Mouse (Mus musculus) macrophage (primary cell): ENCODE results near the gene Slc38a2. TPM values are rescaled to one million over a fixed set of nuclear protein-coding genes. Genes with fewer than 3 reads are reported as not detected.

Experiments used
- H3K27ac ChIP-seq: fragments of 350-480 bp; formaldehyde crosslinking; 2 replicates; pipeline ENCODE4 v1.9.0; 2021
- H3K36me3 ChIP-seq: fragments of 350-480 bp; formaldehyde crosslinking; 2 replicates; pipeline ENCODE4 v1.9.0; 2021; ENCODE audit errors: inconsistent target
- H3K4me3 ChIP-seq: fragments of 350-480 bp; formaldehyde crosslinking; 2 replicates; pipeline ENCODE4 v1.9.0; 2021; ENCODE audit errors: inconsistent target
- H3K79me2 ChIP-seq: fragments of 350-480 bp; formaldehyde crosslinking; 2 replicates; pipeline ENCODE4 v1.9.0; 2021; ENCODE audit errors: inconsistent target
- WGBS: methylation state at CpG from one replicate; pipeline ENCODE4 v1.1.7; 2026; ENCODE audit warnings: inconsistent platforms; ENCODE audit not compliant: missing documents; 5-methylcytosine and 5-hydroxymethylcytosine counted together
- polyA plus RNA-seq: library from polyadenylated mRNA; stranded (reverse); fragments of 250-400 nt; gene quantifications from 3 replicates; pipeline ENCODE4 v1.2.4, GENCODE M21; 2018; ENCODE audit warnings: inconsistent platforms
- total RNA-seq, 78 experiments: library from RNA; depleted of rRNA; stranded (reverse); fragments of 250-400 nt; gene quantifications; 1 replicate in 9 of 78; 2 replicates in 24 of 78; 3 replicates in 43 of 78; 4 replicates in 2 of 78; pipeline ENCODE4 v1.2.4; 2018; ENCODE audit warnings: inconsistent platforms in 56 of 78

Gene Slc38a2
- total RNA-seq (2018; cell fraction: chromatin; rRNA removed), result 100 to 1,000 TPM in 9 of 26 experiments, 10 to 100 TPM in 17; 12.5 to 208 (median 81.7) TPM
- 10 to 100 TPM; 11.6 to 70.8 (median 26.9) TPM for total RNA-seq (2018; cell fraction: cytosol; rRNA removed)
- total RNA-seq (2018; cell fraction: nucleus; rRNA removed), result 100 to 1,000 TPM in 13 of 26 experiments, 10 to 100 TPM in 13; 44.0 to 189 (median 105) TPM
- 7.9 to 34.0 TPM (median 16.4 TPM) in 3 replicates for polyA plus RNA-seq

GRCm38 (mm10) chr15:96699521-96700511 is at the start of gene Slc38a2:
TSS of gene Slc38a2 (minus strand) at chr15:96699730.
- peaks cover 11% of the 10 kb centered on the region for H3K36me3 ChIP-seq
- peaks cover 37% of the 10 kb centered on the region for H3K79me2 ChIP-seq
- WGBS, result 1% methylated on average over 49 of the region's 76 CpGs
- H3K27ac ChIP-seq, result peak within 1 kb of the TSS; percentile 71
- peak within 1 kb of the TSS; percentile 55 for H3K4me3 ChIP-seq

GRCm38 (mm10) chr15:96749101-96749500 is 49.6 kb upstream of the Slc38a2 start:
- 90% methylated on average over 10 of the region's 10 CpGs for WGBS
- Histone ChIP-seq H3K36me3 (no peaks in the 10 kb centered on the region), H3K4me3 (no peak overlapping the region), H3K27ac (no peak overlapping the region), H3K79me2 (no peaks in the 10 kb centered on the region)

- WGBS, result 95% methylated on average over 11 of the region's 11 CpGs
- no peaks in the 10 kb centered on the region for H3K79me2 ChIP-seq
- no peak overlapping the region for H3K4me3 ChIP-seq
- H3K27ac ChIP-seq, result no peak overlapping the region
- no peaks in the 10 kb centered on the region for H3K36me3 ChIP-seq
These were observed 48.0 kb upstream of the Slc38a2 start for GRCm38 (mm10) chr15:96747551-96747950.

- Histone ChIP-seq H3K27ac (no peak overlapping the region), H3K36me3 (no peaks in the 10 kb centered on the region), H3K4me3 (no peak overlapping the region), H3K79me2 (no peaks in the 10 kb centered on the region)
- 93% methylated on average over 6 of the region's 6 CpGs for WGBS
These were observed 47.5 kb upstream of the Slc38a2 start for GRCm38 (mm10) chr15:96746986-96747385.

- WGBS, result 100% methylated on average over 1 of the region's 1 CpGs
- Histone ChIP-seq H3K79me2 (no peaks in the 10 kb centered on the region), H3K4me3 (no peak overlapping the region), H3K36me3 (no peaks in the 10 kb centered on the region), H3K27ac (no peak overlapping the region)
These were observed 45.8 kb upstream of the Slc38a2 start for GRCm38 (mm10) chr15:96745299-96745698.

GRCm38 (mm10) chr15:96744882-96745296 is 45.4 kb upstream of the Slc38a2 start:
- 62% methylated on average over 5 of the region's 5 CpGs for WGBS

GRCm38 (mm10) chr15:96744153-96744881 is 44.8 kb upstream of the Slc38a2 start:
- Histone ChIP-seq H3K27ac (no peak overlapping the region), H3K36me3 (no peaks in the 10 kb centered on the region), H3K79me2 (no peaks in the 10 kb centered on the region), H3K4me3 (no peak overlapping the region)
- WGBS, result 83% methylated on average over 18 of the region's 18 CpGs

More at GRCm38 (mm10) chr15:96744882-96745296, 45.4 kb upstream of the Slc38a2 start:
- Histone ChIP-seq H3K36me3 (no peaks in the 10 kb centered on the region), H3K27ac (no peak overlapping the region), H3K4me3 (no peak overlapping the region), H3K79me2 (no peaks in the 10 kb centered on the region)

GRCm38 (mm10) chr15:96743257-96743656 is 43.7 kb upstream of the Slc38a2 start:
- H3K36me3 ChIP-seq, result no peaks in the 10 kb centered on the region
- H3K79me2 ChIP-seq, result no peaks in the 10 kb centered on the region
- H3K27ac ChIP-seq, result peak overlapping the region; percentile 62
- 9% methylated on average over 6 of the region's 6 CpGs for WGBS
- H3K4me3 ChIP-seq, result no peak overlapping the region

GRCm38 (mm10) chr15:96742591-96743241 is 43.2 kb upstream of the Slc38a2 start:
- peak overlapping the region; percentile 62; the same call in 1 of the 2 replicates for H3K27ac ChIP-seq
- no peaks in the 10 kb centered on the region for H3K36me3 ChIP-seq
- no peak overlapping the region for H3K4me3 ChIP-seq
- H3K79me2 ChIP-seq, result no peaks in the 10 kb centered on the region
- 82% methylated on average over 16 of the region's 16 CpGs for WGBS

- no peak overlapping the region for H3K27ac ChIP-seq
- no peaks in the 10 kb centered on the region for H3K36me3 ChIP-seq
- WGBS, result 64% methylated on average over 7 of the region's 7 CpGs
- no peaks in the 10 kb centered on the region for H3K79me2 ChIP-seq
- H3K4me3 ChIP-seq, result no peak overlapping the region
These were observed 41.5 kb upstream of the Slc38a2 start for GRCm38 (mm10) chr15:96740865-96741561.

GRCm38 (mm10) chr15:96740091-96740490 is 40.6 kb upstream of the Slc38a2 start:
- WGBS, result 36% methylated on average over 4 of the region's 4 CpGs
- H3K36me3 ChIP-seq, result no peaks in the 10 kb centered on the region
- H3K27ac ChIP-seq, result no peak overlapping the region
- H3K4me3 ChIP-seq, result no peak overlapping the region
- no peaks in the 10 kb centered on the region for H3K79me2 ChIP-seq

- 40% methylated on average over 15 of the region's 15 CpGs for WGBS
- no peaks in the 10 kb centered on the region for H3K79me2 ChIP-seq
- no peak overlapping the region for H3K4me3 ChIP-seq
- no peak overlapping the region for H3K27ac ChIP-seq
- H3K36me3 ChIP-seq, result no peaks in the 10 kb centered on the region
These were observed 37.3 kb upstream of the Slc38a2 start for GRCm38 (mm10) chr15:96736663-96737385.

GRCm38 (mm10) chr15:96735562-96736160 is 36.1 kb upstream of the Slc38a2 start:
- Histone ChIP-seq H3K79me2 (no peaks in the 10 kb centered on the region), H3K27ac (peak overlapping the region; percentile 7; the same call in 1 of the 2 replicates), H3K4me3 (no peak overlapping the region), H3K36me3 (no peaks in the 10 kb centered on the region)
- 44% methylated on average over 15 of the region's 15 CpGs for WGBS
